Mouse (Mus musculus): ENCODE results near the gene Sept7. TPM values are rescaled to one million over a fixed set of nuclear protein-coding genes. Genes with fewer than 3 reads are reported as not detected.

The Sept7 gene
- 299 and 345 TPM in 2 replicates for polyA plus RNA-seq (2014; fragmentation: Nextera tagmentation; extraction: Ambion mirVana)

- peak within 1 kb of the TSS; percentile 98 for H3K9ac ChIP-seq (ENCODE audit: low read length)
- no peaks in the 10 kb centered on the region for H3K36me3 ChIP-seq (ENCODE audit: control insufficient read depth, insufficient read depth, low read length)
- H3K4me2 ChIP-seq, result peak within 1 kb of the TSS; percentile 61
- no peaks in the 10 kb centered on the region for H3K27me3 ChIP-seq (ENCODE audit: control insufficient read depth, insufficient read depth, low read length)
- under 1% methylated on average over 54 of the region's 54 CpGs for WGBS
- ATAC-seq (ENCODE audit: low FRiP score) (peak; percentile 98), DNase-seq (ENCODE audit: low spot score, missing footprints) (peak; percentile 100)
- peak within 1 kb of the TSS; percentile 95 for H3K4me3 ChIP-seq (ENCODE audit: low read depth, low read length)
- H3K27ac ChIP-seq (ENCODE audit: low read depth, low read length), result peak within 1 kb of the TSS; percentile 99
- peaks cover 12% of the 10 kb centered on the region for H3K4me1 ChIP-seq (ENCODE audit: control insufficient read depth, insufficient read depth, low read length)
- H3K9me3 ChIP-seq (ENCODE audit: control insufficient read depth, low read length), result no peaks in the 10 kb centered on the region
Measured at GRCm38 (mm10) chr9:25252283-25252726, at the start of gene Sept7. Gene Sept7 (plus strand): TSS chr9:25252439.

GRCm38 (mm10) chr9:25208087-25208803, 44.0 kb upstream of the Sept7 start:
- ATAC-seq (ENCODE audit: low FRiP score) (no peak), DNase-seq (ENCODE audit: low spot score, missing footprints) (no peak)
- Histone ChIP-seq H3K27ac (ENCODE audit: low read depth, low read length) (no peak overlapping the region), H3K27me3 (ENCODE audit: control insufficient read depth, insufficient read depth, low read length) (no peaks in the 10 kb centered on the region), H3K4me3 (ENCODE audit: low read depth, low read length) (no peak overlapping the region), H3K4me1 (ENCODE audit: control insufficient read depth, insufficient read depth, low read length) (0 out of 2 replicates have a peak, but pooled peaks cover 2% of the 10 kb centered on the region), H3K36me3 (ENCODE audit: control insufficient read depth, insufficient read depth, low read length) (no peaks in the 10 kb centered on the region), H3K4me2 (no peak overlapping the region), H3K9me3 (ENCODE audit: control insufficient read depth, low read length) (no peaks in the 10 kb centered on the region), H3K9ac (ENCODE audit: low read length) (no peak overlapping the region)
- 87% methylated on average over 8 of the region's 8 CpGs for WGBS

- H3K36me3 ChIP-seq (ENCODE audit: control insufficient read depth, insufficient read depth, low read length), result no peaks in the 10 kb centered on the region
- 0 out of 2 replicates have a peak, but pooled peaks cover 2% of the 10 kb centered on the region for H3K4me1 ChIP-seq (ENCODE audit: control insufficient read depth, insufficient read depth, low read length)
- H3K4me2 ChIP-seq, result no peak overlapping the region
- no peaks in the 10 kb centered on the region for H3K27me3 ChIP-seq (ENCODE audit: control insufficient read depth, insufficient read depth, low read length)
- H3K9ac ChIP-seq (ENCODE audit: low read length), result no peak overlapping the region
- no peaks in the 10 kb centered on the region for H3K9me3 ChIP-seq (ENCODE audit: control insufficient read depth, low read length)
- no peak for DNase-seq (ENCODE audit: low spot score, missing footprints)
- ATAC-seq (ENCODE audit: low FRiP score), result peak; percentile 68; the same call in 1 of the 2 replicates
- 68% methylated on average over 9 of the region's 9 CpGs for WGBS
- no peak overlapping the region for H3K4me3 ChIP-seq (ENCODE audit: low read depth, low read length)
- peak overlapping the region; percentile 7; the same call in 1 of the 2 replicates for H3K27ac ChIP-seq (ENCODE audit: low read depth, low read length)
Measured at GRCm38 (mm10) chr9:25212309-25213163, 39.7 kb upstream of the Sept7 start.

- H3K4me1 ChIP-seq (ENCODE audit: control insufficient read depth, insufficient read depth, low read length), result 0 out of 2 replicates have a peak, but pooled peaks cover 2% of the 10 kb centered on the region
- no peaks in the 10 kb centered on the region for H3K9me3 ChIP-seq (ENCODE audit: control insufficient read depth, low read length)
- H3K9ac ChIP-seq (ENCODE audit: low read length), result no peak overlapping the region
- DNase-seq (ENCODE audit: low spot score, missing footprints), result no peak
- no peak overlapping the region for H3K4me2 ChIP-seq
- no peaks in the 10 kb centered on the region for H3K27me3 ChIP-seq (ENCODE audit: control insufficient read depth, insufficient read depth, low read length)
- no peak overlapping the region for H3K27ac ChIP-seq (ENCODE audit: low read depth, low read length)
- no peak overlapping the region for H3K4me3 ChIP-seq (ENCODE audit: low read depth, low read length)
- peak; percentile 7; the same call in 1 of the 2 replicates for ATAC-seq (ENCODE audit: low FRiP score)
- H3K36me3 ChIP-seq (ENCODE audit: control insufficient read depth, insufficient read depth, low read length), result no peaks in the 10 kb centered on the region
Measured at GRCm38 (mm10) chr9:25213164-25213557, 39.1 kb upstream of the Sept7 start.

- Histone ChIP-seq H3K4me3 (ENCODE audit: low read depth, low read length) (no peak overlapping the region), H3K4me1 (ENCODE audit: control insufficient read depth, insufficient read depth, low read length) (0 out of 2 replicates have a peak, but pooled peaks cover 2% of the 10 kb centered on the region), H3K27me3 (ENCODE audit: control insufficient read depth, insufficient read depth, low read length) (no peaks in the 10 kb centered on the region), H3K9me3 (ENCODE audit: control insufficient read depth, low read length) (no peaks in the 10 kb centered on the region), H3K36me3 (ENCODE audit: control insufficient read depth, insufficient read depth, low read length) (no peaks in the 10 kb centered on the region), H3K9ac (ENCODE audit: low read length) (no peak overlapping the region), H3K4me2 (no peak overlapping the region), H3K27ac (ENCODE audit: low read depth, low read length) (no peak overlapping the region)
- DNase-seq (ENCODE audit: low spot score, missing footprints), result no peak
- ATAC-seq (ENCODE audit: low FRiP score), result no peak
- WGBS, result 72% methylated on average over 3 of the region's 3 CpGs
Measured at GRCm38 (mm10) chr9:25215411-25215810, 36.8 kb upstream of the Sept7 start.

- H3K9ac ChIP-seq (ENCODE audit: low read length), result no peak overlapping the region
Measured at GRCm38 (mm10) chr9:25216210-25216609, 36.0 kb upstream of the Sept7 start.

GRCm38 (mm10) chr9:25218954-25219353, 33.3 kb upstream of the Sept7 start:
- Histone ChIP-seq H3K4me3 (ENCODE audit: low read depth, low read length) (no peak overlapping the region), H3K27ac (ENCODE audit: low read depth, low read length) (no peak overlapping the region), H3K4me2 (no peak overlapping the region), H3K4me1 (ENCODE audit: control insufficient read depth, insufficient read depth, low read length) (no peaks in the 10 kb centered on the region), H3K36me3 (ENCODE audit: control insufficient read depth, insufficient read depth, low read length) (no peaks in the 10 kb centered on the region), H3K9ac (ENCODE audit: low read length) (no peak overlapping the region), H3K9me3 (ENCODE audit: control insufficient read depth, low read length) (no peaks in the 10 kb centered on the region), H3K27me3 (ENCODE audit: control insufficient read depth, insufficient read depth, low read length) (no peaks in the 10 kb centered on the region)
- no peak for DNase-seq (ENCODE audit: low spot score, missing footprints)
- ATAC-seq (ENCODE audit: low FRiP score), result no peak
- WGBS, result 60% methylated on average over 3 of the region's 3 CpGs

More at GRCm38 (mm10) chr9:25216210-25216609, 36.0 kb upstream of the Sept7 start:
- H3K4me2 ChIP-seq, result no peak overlapping the region
- no peaks in the 10 kb centered on the region for H3K36me3 ChIP-seq (ENCODE audit: control insufficient read depth, insufficient read depth, low read length)
- WGBS, result 17% methylated on average over 2 of the region's 2 CpGs
- H3K27me3 ChIP-seq (ENCODE audit: control insufficient read depth, insufficient read depth, low read length), result no peaks in the 10 kb centered on the region
- no peak overlapping the region for H3K27ac ChIP-seq (ENCODE audit: low read depth, low read length)
- no peak for ATAC-seq (ENCODE audit: low FRiP score)
- 0 out of 2 replicates have a peak, but pooled peaks cover 2% of the 10 kb centered on the region for H3K4me1 ChIP-seq (ENCODE audit: control insufficient read depth, insufficient read depth, low read length)
- no peak overlapping the region for H3K4me3 ChIP-seq (ENCODE audit: low read depth, low read length)
- DNase-seq (ENCODE audit: low spot score, missing footprints), result no peak
- H3K9me3 ChIP-seq (ENCODE audit: control insufficient read depth, low read length), result no peaks in the 10 kb centered on the region

GRCm38 (mm10) chr9:25219882-25220281, 32.4 kb upstream of the Sept7 start:
- Histone ChIP-seq H3K27me3 (ENCODE audit: control insufficient read depth, insufficient read depth, low read length) (no peaks in the 10 kb centered on the region), H3K4me1 (ENCODE audit: control insufficient read depth, insufficient read depth, low read length) (no peaks in the 10 kb centered on the region), H3K9ac (ENCODE audit: low read length) (no peak overlapping the region), H3K36me3 (ENCODE audit: control insufficient read depth, insufficient read depth, low read length) (no peaks in the 10 kb centered on the region), H3K9me3 (ENCODE audit: control insufficient read depth, low read length) (no peaks in the 10 kb centered on the region), H3K27ac (ENCODE audit: low read depth, low read length) (no peak overlapping the region), H3K4me2 (no peak overlapping the region), H3K4me3 (ENCODE audit: low read depth, low read length) (no peak overlapping the region)
- ATAC-seq (ENCODE audit: low FRiP score) (no peak), DNase-seq (ENCODE audit: low spot score, missing footprints) (no peak)
- 85% methylated on average over 5 of the region's 5 CpGs for WGBS

- Histone ChIP-seq H3K27ac (ENCODE audit: low read depth, low read length) (no peak overlapping the region), H3K4me1 (ENCODE audit: control insufficient read depth, insufficient read depth, low read length) (no peaks in the 10 kb centered on the region), H3K4me3 (ENCODE audit: low read depth, low read length) (no peak overlapping the region), H3K36me3 (ENCODE audit: control insufficient read depth, insufficient read depth, low read length) (no peaks in the 10 kb centered on the region), H3K27me3 (ENCODE audit: control insufficient read depth, insufficient read depth, low read length) (no peaks in the 10 kb centered on the region), H3K4me2 (no peak overlapping the region), H3K9ac (ENCODE audit: low read length) (no peak overlapping the region), H3K9me3 (ENCODE audit: control insufficient read depth, low read length) (no peaks in the 10 kb centered on the region)
- ATAC-seq (ENCODE audit: low FRiP score) (no peak), DNase-seq (ENCODE audit: low spot score, missing footprints) (no peak)
- WGBS, result 87% methylated on average over 4 of the region's 4 CpGs
Measured at GRCm38 (mm10) chr9:25224959-25225358, 27.3 kb upstream of the Sept7 start.
